Mouse (Mus musculus): Measurements from ENCODE around the gene Ankrd49.

Ankrd49 gene

DNA sequence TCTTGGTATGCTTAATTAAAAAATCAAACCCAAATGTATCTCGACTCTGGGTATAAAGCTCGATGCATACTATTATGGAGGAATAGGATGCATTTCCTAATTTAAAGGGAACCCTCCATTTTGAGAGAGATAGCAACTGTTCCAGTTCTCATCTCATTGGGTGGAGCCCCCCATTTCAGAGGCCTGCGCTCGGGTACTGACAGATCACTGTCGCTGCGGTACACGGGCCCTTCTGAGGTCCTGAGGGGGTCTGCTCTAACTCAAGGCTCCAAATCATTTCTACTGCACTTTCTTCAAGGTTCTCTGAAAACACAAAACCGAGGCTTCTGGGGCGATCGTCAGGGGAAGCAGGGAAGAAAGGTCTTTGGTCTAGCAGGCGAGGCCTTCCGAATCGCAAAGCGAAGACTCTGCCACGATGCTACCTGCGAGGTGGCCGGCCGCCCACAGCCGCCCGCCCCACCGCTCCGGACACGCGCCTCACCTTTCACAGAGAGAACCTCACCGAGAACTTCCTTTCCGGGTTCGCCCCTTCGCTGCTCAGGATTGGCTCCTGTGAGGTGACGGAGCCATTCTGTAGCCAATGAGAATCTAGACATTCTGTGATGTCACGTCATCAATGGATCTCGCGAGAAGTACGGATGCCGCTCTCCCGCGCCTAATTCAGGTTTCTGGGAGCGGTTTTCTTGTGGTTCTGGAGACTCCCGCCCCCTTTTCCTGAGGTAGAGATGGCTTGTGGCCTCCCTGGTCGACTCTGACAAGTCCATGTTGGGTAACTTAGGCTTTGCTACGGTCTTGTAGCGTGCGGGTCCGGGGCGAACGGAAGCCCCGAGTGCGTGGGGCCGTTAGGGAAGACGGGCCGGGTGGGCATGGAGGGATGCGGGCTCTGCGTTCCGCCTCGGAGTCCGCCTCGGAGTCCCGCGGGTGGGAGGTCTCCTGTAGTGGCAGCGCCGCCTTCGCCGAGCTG lies at the start of gene Ankrd49, which contains the start of gene Mre11a:
Ankrd49 (minus strand) TSS at position 818 of the 964 bp plus-strand sequence.
Mre11a (plus strand) TSS at position 616 of the 964 bp plus-strand sequence.
- peak; percentile 98 for DNase-seq (ENCODE audit: extremely low spot score, low read depth, low spot score)

DNA sequence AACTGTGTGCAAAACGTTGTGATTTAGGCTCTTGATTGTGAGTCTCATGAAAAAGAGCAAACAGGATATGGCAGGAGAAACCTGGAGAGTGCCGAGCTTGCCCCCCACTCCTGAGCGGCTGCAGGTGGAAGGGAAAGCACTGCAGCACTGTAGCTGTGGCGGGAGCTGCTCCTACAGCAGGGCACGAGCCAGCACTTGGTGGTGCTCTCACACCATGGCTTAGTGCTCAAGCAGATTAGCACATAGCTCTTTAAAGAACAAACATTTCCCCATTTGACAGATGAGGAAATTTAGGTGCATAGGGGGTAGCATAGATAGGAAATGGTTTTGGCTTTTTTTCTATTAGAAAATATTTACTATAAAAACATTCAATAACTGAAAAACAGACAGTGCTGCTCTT lies 47.4 kb upstream of the Ankrd49 start:
- no peak for DNase-seq (ENCODE audit: extremely low spot score, low read depth, low spot score)

DNA sequence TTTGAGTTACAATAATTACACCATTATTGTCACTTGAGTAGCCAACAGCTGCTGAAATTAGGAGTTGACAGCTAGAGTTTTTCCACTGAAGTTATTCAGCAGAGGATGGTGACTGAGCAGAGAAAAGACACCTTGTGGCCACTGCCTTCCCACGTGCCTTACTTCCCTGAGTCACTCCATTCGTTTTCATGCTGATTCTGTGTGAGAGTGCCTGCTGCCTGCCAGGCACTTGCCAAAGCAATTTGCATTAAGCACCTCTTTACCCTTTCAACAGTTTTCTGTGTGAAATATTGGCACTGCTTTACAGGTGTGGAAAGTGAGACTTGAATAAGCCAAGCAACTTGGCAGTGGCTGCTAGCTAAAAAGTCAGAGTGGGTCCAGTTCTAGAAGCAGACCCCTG lies 43.2 kb upstream of the Ankrd49 start:
- no peak for DNase-seq (ENCODE audit: extremely low spot score, low read depth, low spot score)

DNA sequence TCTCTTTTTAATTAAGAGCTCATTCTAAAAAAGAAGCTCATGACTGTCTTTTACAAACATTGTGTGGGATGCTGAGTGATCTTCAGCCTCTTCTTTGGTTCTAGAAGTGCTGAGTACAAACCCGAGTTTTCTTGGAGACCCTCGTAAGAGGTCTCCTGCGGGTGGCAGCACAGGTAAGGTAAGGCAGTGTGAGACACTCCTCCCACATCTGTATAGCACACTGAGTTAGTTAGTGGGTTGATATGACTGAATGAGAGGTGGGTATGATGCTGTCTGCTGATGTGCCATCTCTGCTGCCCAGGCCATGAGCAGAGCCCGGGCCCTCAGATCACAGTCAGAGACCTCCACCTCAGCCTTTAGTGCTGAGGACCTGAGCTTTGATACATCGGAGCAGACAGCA lies 40.2 kb upstream of the Ankrd49 start:
- DNase-seq (ENCODE audit: extremely low spot score, low read depth, low spot score): no peak

DNA sequence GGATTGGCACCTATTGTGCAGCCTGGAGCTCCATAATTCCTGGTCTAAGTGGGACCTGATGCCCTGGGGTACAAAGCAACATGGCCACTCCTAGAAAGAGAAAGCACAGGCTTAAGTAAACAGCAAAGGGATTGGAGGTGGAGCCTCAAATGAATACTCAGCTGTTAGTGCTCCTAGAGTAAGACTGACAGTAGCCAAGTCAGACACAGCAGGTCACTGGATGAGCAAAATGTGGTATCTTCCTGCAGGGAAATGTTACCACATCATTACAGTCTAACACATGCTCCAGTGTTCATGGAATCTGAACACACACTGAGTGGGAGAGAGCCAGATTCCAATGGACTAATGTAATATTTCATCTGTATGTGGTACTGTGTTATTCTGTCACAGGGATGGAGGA lies 36.7 kb upstream of the Ankrd49 start:
- no peak for DNase-seq (ENCODE audit: extremely low spot score, low read depth, low spot score)

DNA sequence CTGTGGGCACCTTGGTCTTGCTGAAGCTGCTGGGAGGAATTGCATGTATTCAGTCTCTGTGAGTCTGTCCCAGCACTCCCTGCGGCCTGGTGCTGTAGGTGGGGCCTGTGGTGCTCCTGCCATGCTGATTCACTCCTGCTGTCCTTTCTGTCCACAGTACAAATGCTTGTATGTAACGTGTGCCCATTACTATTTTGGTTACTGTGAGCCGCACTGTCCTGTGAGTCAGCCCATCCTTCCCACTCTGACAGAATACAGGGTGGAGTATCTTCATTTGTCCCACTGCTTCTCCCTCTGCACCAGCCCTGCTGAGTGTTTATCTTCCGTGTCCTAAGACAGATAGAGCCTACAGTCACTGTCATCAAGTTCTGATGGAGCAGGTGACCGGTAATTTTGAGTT lies 25.5 kb upstream of the Ankrd49 start:
- DNase-seq (ENCODE audit: extremely low spot score, low read depth, low spot score): no peak

DNA sequence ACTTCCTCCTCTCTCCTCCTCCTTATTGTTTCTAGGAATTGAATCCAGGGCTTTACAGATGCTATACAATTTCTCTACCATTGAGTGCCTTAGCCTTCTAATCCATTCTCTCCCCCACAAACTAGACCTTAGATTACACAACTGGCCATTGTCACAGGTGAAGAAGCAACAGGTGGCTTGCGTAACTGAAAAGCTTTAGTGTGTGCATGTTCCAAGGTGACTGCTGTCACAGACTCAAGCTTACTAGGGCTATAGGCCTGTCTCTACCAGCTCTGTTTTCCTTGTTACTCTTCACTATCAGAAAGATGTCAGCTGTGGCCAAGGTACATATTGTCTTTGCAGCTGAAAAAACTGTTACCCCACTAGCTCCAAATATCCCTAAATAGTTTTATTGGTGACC lies 22.1 kb upstream of the Ankrd49 start:
- no peak for DNase-seq (ENCODE audit: extremely low spot score, low read depth, low spot score)

DNA sequence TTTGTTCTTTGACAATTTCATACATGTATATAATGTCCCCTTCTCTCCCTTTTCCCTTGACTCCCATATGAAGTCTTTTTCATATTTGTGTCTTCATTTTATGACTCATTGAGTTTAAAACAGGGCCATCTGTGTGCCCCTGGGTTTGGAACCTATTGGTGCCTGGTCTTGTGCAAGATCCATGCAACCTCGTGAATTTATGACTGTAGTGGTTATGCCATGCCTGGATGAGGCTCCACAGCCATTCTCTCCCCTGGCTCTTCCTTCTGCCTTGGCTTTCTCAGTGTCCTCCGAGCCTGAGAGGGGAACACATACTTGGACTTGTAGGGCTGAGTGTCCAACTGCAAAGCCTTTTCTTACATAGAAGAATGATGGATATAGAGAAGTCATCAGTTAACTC lies 21.1 kb upstream of the Ankrd49 start:
- no peak for DNase-seq (ENCODE audit: extremely low spot score, low read depth, low spot score)

DNA sequence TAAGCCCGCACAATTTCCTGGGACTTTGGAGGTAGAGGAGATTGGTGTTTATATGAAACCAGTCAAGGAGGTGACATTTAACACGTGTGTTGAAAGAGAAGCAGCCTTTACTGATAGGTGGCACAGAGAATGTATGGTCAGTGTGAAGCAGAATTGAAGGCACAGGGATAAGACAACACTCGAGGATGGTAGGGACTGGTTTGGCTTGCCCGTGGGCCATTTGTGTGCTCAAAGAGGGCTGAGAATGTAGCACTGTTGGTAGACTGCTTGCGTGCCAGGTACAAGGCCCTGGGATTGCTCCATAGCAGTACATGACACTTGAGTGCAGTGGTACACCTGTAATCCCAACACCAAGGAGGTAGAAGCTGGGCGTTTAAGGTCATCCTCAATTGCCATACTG lies 2.7 kb upstream of the Ankrd49 start:
- no peak for DNase-seq (ENCODE audit: extremely low spot score, low read depth, low spot score)

DNA sequence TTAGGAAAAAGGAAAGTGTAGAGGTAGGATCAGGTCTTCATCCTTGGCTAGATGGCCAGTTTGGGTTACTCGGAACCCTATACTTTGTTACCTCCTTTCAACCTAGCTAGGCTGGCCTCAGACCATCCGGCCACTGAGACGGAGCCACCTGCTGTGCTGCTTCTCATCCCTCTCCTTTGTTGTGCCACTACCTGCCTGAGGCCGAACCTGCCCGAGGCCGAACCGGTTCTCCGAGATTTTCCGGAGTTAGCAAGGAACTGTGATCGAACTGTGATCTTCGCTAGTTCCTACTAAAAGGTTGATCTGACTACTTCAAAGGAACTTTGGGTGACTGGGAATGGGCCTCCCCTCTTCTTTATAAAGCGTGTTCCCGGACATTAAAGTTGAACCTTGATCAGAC lies 6.3 kb downstream of the Ankrd49 start:
- DNase-seq (ENCODE audit: extremely low spot score, low read depth, low spot score): no peak

DNA sequence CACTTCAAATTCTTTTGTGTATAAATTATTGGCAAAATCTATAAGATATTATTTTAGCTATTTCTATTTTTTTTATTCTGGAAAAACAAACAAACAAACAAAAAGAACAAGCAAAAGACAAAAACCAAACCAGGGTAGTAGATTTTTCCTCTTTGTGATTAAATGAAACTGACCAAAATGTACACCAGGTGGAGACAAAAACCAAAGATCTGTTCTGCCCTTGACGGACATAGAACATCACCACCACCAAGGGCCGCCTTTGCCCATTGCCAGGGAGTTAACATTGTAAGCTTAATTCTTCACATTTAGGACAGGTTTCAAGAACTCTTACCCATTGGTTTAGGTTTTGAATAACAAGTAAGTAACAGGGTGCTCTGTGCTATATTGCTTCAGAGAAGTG lies 10.8 kb downstream of the Ankrd49 start:
- no peak for DNase-seq (ENCODE audit: extremely low spot score, low read depth, low spot score)

DNA sequence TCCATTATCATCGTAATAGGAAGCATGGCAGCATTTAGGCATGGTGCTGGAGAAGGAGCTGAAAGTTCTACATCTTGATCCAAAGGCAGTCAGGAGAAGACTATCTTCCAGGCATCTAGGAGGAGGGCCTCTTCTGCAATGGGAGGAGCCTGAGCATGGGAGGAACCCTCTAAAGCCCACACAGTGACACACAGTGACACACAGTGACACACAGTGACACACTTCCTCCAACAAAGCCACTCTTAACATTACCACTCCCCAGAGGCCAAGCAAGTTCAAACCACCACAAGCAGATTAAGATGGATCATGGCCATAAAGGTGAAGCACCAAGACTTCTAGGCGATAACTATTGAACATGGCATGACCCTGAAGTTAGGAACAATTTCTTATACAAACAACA lies 12.6 kb downstream of the Ankrd49 start:
- DNase-seq (ENCODE audit: extremely low spot score, low read depth, low spot score): no peak

DNA sequence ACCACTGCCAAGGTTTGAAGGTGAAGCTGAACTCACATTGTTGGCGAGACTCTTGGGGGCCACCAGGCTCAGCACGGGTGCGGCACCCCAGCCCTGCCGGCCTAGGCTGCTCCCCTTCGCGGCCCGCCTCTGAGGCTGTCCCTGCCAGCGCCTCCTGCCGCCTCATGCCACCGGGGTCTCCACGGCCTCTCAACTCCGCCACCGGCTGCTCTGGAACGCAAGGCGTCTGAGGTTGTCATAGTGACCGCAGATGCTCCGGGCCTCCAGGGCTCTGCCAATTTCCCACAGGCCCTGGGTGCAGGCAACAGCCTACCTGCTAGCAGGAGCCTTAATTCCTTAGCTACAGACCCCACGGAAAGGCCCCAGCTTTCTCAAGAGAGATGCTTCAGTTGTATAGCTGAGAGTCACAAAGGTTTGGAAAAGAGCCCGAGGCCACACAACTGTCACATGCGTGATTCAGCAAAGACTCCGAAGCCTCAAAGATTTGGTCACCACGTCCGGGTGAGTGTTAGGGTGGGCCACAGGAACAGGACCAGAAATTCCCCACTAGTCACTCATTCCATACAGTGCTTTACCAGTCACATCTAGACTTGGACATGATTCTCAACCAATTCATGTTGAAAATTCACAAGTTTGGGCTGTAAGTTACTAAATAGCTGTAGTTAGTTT lies 13.7 kb downstream of the Ankrd49 start, which contains the start of gene 1700012B09Rik:
1700012B09Rik (minus strand) TSS at position 228 of the 669 bp plus-strand sequence.
- DNase-seq (ENCODE audit: extremely low spot score, low read depth, low spot score): no peak

DNA sequence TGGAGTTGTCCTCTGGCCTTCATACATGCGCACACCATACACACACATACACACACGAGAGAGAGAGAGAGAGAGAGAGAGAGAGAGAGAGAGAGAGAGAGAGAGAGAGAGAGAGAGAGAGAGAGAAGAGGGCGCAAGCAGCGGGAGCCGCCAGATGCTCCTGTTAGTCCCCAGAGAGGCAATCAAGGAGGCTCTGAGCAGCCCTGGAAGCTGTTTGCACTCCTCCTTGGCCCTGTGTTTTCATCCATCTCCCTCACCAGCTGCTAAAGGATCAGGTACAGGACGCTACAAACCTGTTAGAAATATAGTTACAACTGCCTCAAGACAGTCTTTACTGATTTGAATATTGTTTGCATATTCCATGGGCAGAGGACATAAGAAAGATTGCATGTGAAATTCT lies 14.8 kb downstream of the Ankrd49 start:
- DNase-seq (ENCODE audit: extremely low spot score, low read depth, low spot score): no peak

DNA sequence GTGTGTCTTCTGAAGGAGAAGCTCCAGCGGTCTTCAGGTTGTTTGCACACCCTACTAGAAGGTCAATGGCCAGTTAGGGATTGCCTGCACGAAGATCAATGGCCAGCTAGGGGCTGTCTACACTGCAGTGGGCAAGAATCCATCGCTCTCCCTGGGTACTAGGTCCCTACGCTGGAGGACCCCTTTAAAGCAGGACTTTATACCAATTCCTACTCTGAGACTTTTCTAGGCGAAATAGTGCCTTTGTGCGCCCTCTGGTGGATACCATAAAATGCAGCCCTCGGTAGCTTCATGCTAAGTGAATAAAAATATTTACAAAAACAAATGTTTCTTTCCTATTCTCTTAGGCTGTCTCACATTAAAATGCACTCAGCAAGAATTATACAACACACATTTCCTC lies 19.9 kb downstream of the Ankrd49 start:
- no peak for DNase-seq (ENCODE audit: extremely low spot score, low read depth, low spot score)

DNA sequence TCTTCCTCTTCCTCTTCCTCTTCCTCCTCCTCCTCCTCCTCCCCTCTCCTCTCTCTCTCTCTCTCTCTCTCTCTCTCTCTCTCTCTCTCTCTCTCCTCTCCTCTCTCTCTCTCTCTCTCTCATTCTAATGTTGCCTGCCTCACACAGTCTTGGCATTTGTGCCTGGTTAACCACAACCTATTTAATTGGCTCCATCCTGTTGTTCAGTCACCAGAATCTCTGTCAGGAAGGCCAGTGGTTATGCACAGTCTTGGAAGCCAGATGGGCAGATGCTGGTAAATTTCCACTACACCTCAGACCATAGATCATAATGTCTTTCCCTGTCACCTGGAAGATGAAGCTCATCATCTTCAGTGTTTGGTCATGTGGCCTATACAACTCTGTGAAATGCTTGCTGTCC lies 25.4 kb downstream of the Ankrd49 start:
- no peak for DNase-seq (ENCODE audit: extremely low spot score, low read depth, low spot score)

DNA sequence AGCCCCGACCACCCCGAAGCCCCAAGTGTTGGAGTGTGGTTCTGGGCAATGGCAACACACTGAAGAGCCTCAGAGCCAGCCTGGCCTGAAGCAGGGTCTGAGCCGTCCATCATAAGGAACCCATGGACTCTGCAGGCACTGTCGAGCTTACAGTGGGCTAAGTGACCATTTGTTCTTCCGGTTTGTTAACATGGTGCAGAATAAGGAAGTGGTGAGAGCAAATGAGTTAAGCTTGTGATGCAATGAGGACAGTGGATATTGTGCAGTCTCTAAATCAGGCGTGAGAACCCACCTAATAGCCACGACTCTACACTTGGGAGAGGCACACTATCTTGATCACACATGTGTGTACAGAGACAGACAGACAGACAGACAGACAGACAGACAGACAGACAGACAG lies 26.1 kb downstream of the Ankrd49 start:
- no peak for DNase-seq (ENCODE audit: extremely low spot score, low read depth, low spot score)

DNA sequence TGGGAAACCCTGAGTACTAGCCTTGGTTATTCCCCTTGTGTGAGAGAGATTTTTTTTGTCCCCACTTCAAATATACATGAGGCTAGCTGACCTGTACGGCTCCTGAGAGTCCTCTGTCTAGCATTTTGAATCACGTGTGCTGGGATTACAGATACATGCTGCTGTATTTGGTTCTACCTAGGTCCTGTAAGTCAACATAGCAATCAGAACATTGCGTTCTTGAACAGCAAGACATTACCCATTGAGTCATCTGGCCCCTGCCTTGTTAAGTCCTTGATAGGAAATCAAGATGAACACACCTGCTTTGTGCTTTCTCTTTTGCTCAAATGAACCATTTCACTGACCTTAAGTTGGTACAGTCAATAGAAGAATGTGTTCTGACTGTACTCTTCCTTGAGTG lies 30.2 kb downstream of the Ankrd49 start:
- no peak for DNase-seq (ENCODE audit: extremely low spot score, low read depth, low spot score)

DNA sequence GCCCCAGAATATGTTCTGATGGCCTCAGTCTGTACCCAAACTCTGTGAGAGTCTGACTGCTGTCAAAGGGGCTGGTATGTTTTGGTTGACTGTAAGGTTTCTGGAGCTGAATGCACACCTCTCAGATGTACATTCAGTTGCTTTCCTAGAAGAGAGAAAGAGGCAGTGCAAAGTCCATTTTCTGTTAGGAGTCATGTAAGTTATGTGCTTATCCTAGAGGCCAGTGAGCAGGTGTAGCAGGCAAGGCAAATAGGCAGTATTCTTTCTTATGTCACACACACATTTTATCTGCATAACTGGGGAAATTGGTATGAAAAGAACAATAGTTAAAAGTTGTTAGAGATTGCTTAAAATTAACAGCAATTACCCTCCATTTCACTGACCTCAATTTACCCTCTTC lies 30.7 kb downstream of the Ankrd49 start:
- DNase-seq (ENCODE audit: extremely low spot score, low read depth, low spot score): no peak

DNA sequence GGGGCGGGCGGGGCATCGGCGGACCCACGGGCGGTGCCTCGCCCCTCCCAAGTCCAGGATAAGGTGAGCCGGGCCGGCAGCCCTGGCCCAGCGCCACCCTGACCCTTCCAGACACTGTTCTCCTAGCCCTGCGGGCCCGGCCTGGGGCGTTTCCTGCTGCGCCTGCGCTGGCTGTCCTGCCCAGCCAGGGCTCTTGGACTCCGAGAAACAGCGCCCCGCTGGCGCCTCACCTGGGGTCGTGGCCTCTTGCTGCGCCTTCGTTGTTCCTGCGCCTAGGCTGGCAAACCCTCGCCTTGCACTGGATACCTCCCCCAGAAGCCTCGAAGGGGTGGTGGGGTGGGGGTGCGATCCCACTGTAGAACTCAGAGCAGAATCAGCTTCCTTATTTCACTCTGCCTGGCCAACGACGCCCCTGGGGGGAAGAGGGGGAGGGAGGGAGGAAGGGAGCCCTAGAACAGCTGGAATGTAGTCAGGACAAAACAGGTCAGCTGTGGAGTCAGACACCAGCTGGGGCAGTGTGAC lies 32.6 kb downstream of the Ankrd49 start, which contains the start of gene Fut4:
Fut4 (minus strand) TSS at position 393 of the 522 bp plus-strand sequence.
- no peak for DNase-seq (ENCODE audit: extremely low spot score, low read depth, low spot score)

DNA sequence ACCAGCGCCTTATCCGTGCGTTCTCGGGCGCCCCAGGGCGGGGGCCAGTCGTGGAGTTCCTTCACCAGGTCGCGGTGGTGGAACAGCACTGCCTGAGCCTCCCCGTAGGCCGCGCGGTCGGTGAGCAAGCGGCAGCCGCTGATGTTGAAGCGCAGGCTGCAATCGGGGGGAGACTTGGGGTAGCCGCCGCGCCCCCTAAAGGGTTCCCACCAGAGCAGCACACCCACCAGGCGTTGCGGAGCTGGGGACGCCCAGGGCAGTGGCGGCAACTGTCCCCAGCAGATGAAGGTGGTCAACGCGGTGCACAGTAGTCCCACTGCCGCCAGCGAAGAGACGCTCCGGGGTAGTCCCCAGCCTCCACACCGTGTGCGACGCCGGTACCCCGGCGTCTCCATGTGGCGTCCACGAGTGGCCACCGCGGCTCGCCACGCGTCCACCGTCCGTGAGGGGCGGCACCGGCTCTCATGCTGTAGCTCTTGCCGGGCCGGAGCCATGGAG lies 33.1 kb downstream of the Ankrd49 start:
- DNase-seq (ENCODE audit: extremely low spot score, low read depth, low spot score): no peak

Measured in hindlimb bud, embryonic 11.5 days (tissue).